Mouse (Mus musculus) Patski (cell line): ENCODE data around the gene Hk1. TPM values are rescaled to one million over a fixed set of nuclear protein-coding genes. Genes with fewer than 3 reads are reported as not detected.

Experiments
- ATAC-seq: fragments of 100-300 bp; one replicate; pipeline ENCODE4 v1.8.0; 2021
- CTCF ChIA-PET: fragments of 350-600 bp; sonication (Branson Sonifier 250); formaldehyde crosslinking; loops from one replicate; lab custom pipeline; 2022; ENCODE audit warnings: inconsistent platforms; lab: Charles Lee
- POLR2A ChIA-PET: fragments of 350-600 bp; sonication (Branson Sonifier 250); formaldehyde crosslinking; loops from one replicate; lab custom pipeline; 2022; ENCODE audit warnings: antibody characterized with exemption, inconsistent platforms; lab: Charles Lee
- DNase-seq: peaks from one replicate; pipeline ENCODE4 v3.0.0-alpha.2; 2011; ENCODE audit warnings: low read depth, low spot score
- H3K27me3 ChIP-seq: fragments of 371-371 bp; one replicate; pipeline ENCODE4 v1.5.1; 2021
- CTCF ChIP-seq: fragments of 100-300 bp; IDR thresholded peaks from one replicate; pipeline ENCODE4 v1.5.1; 2021
- in situ Hi-C: fragments of 300-500 bp; cut with MboI; formaldehyde crosslinking; loops from 3 replicates; pipeline ENCODE4 v1.11.1; 2018; ENCODE audit warnings: low pct_unique_long_range_greater_than_20kb, mixed read lengths
- polyA plus RNA-seq: library from polyadenylated mRNA; unstranded; gene quantifications from one replicate; pipeline ENCODE4 v1.2.3, GENCODE M21; 2021

Gene Hk1
- polyA plus RNA-seq, 1 experiment from 2014 or later = 240 TPM

- DNase-seq = no peak
- in situ Hi-C loops = no loop called here
- POLR2A ChIA-PET = no interaction called here
- H3K27me3 ChIP-seq = no peaks in the 10 kb centered on the region
- CTCF ChIA-PET = no interaction called here
- no peak for TF ChIP-seq CTCF
- peak; percentile 80 for ATAC-seq
Observed at GRCm38 (mm10) chr10:62230708-62231394, 148.9 kb downstream of the Hk1 start, which contains the start of gene Tspan15. Gene Tspan15 (minus strand): TSS chr10:62231251.

DNA sequence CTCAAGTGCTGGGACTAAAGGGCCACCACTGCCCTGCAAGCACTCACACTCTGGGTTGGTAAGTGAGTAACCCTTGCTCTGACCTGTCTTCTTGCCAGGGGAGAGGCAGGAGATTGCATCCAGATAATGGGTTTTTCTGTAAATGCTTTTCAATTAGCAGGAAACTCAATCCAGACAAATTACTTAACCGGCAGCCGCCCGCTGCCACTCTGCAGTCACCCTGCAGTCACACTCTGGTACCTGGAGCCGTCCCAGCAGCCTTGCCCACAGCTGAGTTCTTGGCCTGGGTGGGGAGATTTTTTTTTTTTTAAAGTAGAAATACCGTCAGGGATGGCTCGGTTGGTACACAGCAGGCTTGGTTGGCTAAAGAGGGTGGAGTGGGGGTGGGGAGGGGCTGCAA, 151.6 kb downstream of the Hk1 start:
- no peak for TF ChIP-seq CTCF

DNA sequence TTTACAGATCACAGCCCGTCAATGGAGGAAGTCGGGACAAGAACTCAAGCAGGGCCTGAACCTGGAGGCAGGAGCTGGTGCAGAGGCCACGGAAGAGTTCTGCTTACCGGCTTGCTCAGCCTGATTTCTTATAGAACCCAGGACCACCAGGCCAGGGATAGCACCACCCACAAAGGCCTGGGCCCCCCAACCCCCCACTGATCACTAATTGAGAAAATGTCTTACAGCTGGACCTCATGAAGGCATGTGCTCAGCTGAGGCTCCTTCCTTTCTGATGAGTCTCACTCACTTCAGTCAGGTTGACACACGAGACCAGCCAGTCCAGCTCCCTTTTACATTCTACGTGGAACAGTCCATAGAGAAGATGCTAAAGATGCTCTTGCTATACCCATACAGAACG, 153.9 kb downstream of the Hk1 start:
- in situ Hi-C loops = no loop called here
- TF ChIP-seq CTCF = no peak
- no peaks in the 10 kb centered on the region for H3K27me3 ChIP-seq
- CTCF ChIA-PET = no interaction called here
- ATAC-seq = no peak
- POLR2A ChIA-PET = no interaction called here
- DNase-seq = no peak

More for the DNA sequence above, 151.6 kb downstream of the Hk1 start:
- POLR2A ChIA-PET = interaction anchor here (0.7 kb wide), 1 partner anchor 182 kb away, joined by 5 read pairs; no protein-coding TSS in a partner anchor
- in situ Hi-C loops = no loop called here
- no peak for ATAC-seq
- DNase-seq = no peak
- CTCF ChIA-PET = no interaction called here
- H3K27me3 ChIP-seq = no peaks in the 10 kb centered on the region

GRCm38 (mm10) chr10:62224231-62224630, 155.5 kb downstream of the Hk1 start:
- in situ Hi-C loops = no loop called here
- no peak for TF ChIP-seq CTCF
- ATAC-seq = no peak
- POLR2A ChIA-PET = no interaction called here
- CTCF ChIA-PET = no interaction called here
- DNase-seq = no peak
- no peaks in the 10 kb centered on the region for H3K27me3 ChIP-seq

- in situ Hi-C loops = no loop called here
- no peak for TF ChIP-seq CTCF
- H3K27me3 ChIP-seq = no peaks in the 10 kb centered on the region
- ChIA-PET POLR2A (no interaction called here), CTCF (interaction anchor here (0.9 kb wide), 1 partner anchor 12 kb away, joined by 3 read pairs; no protein-coding TSS in a partner anchor)
- ATAC-seq = no peak
- DNase-seq = no peak
Observed at GRCm38 (mm10) chr10:62222777-62223176, 156.9 kb downstream of the Hk1 start.

GRCm38 (mm10) chr10:62221647-62222046, 158.1 kb downstream of the Hk1 start:
- ATAC-seq = no peak

GRCm38 (mm10) chr10:62220732-62221514, 158.8 kb downstream of the Hk1 start:
- H3K27me3 ChIP-seq = no peaks in the 10 kb centered on the region
- no peak for TF ChIP-seq CTCF
- ChIA-PET CTCF (interaction anchor here (0.7 kb wide), 1 partner anchor 11 kb away, joined by 3 read pairs; no protein-coding TSS in a partner anchor), POLR2A (no interaction called here)
- DNase-seq (no peak), ATAC-seq (no peak)
- in situ Hi-C loops = no loop called here

More at GRCm38 (mm10) chr10:62221647-62222046, 158.1 kb downstream of the Hk1 start:
- DNase-seq = no peak
- H3K27me3 ChIP-seq = no peaks in the 10 kb centered on the region
- ChIA-PET CTCF (no interaction called here), POLR2A (no interaction called here)
- TF ChIP-seq CTCF = no peak
- in situ Hi-C loops = no loop called here

Other genes starting within 250 kb of the Hk1 start
- gene Neurog3, start 246.8 kb downstream of the Hk1 start, polyA plus RNA-seq = not detected
- 13.2 TPM for gene Fam241b, start 236.0 kb downstream of the Hk1 start, polyA plus RNA-seq
- gene Tspan15, start 148.7 kb downstream of the Hk1 start, polyA plus RNA-seq = 22.6 TPM
- 0.08 TPM for gene Tacr2, start 127.5 kb downstream of the Hk1 start, polyA plus RNA-seq
- 0.22 TPM for gene Hkdc1, start 42.6 kb upstream of the Hk1 start, polyA plus RNA-seq
- 0.24 TPM for gene 4930507D05Rik, start 69.6 kb upstream of the Hk1 start, polyA plus RNA-seq
- 37.2 TPM for gene Supv3l1, start 69.8 kb upstream of the Hk1 start, polyA plus RNA-seq
- 81.6 TPM for gene Vps26a, start 106.9 kb upstream of the Hk1 start, polyA plus RNA-seq
- gene Srgn, start 147.5 kb upstream of the Hk1 start, polyA plus RNA-seq = not detected
- gene Kif1bp, start 198.5 kb upstream of the Hk1 start, polyA plus RNA-seq = 66.2 TPM
- gene Ddx21, start 222.4 kb upstream of the Hk1 start, polyA plus RNA-seq = 54.4 TPM